Mouse (Mus musculus) embryonic facial prominence, embryonic 13.5 days (tissue): ENCODE data around the gene Cyp3a44. TPM values are rescaled to one million over a fixed set of nuclear protein-coding genes. Genes with fewer than 3 reads are reported as not detected.
"Not testable (repeated sequence)": the region's sequence is repeated elsewhere in the genome, so short reads cannot be mapped to it uniquely, and the experiment has no call there.

Source experiments
- ATAC-seq: fragments of 200-750 bp; cut with Nextera tagmentation; 2 replicates; pipeline ENCODE4 v1.8.0; 2017; ENCODE audit warnings: low read depth; ENCODE audit not compliant: insufficient number of reproducible peaks, insufficient read depth, low FRiP score, low TSS enrichment
- H3K27ac ChIP-seq: fragments of 300-500 bp; sonication (generic); 2 replicates; pipeline ENCODE4 v1.5.1; 2015; ENCODE audit warnings: moderate library complexity, mild to moderate bottlenecking, inconsistent platforms
- H3K27me3 ChIP-seq: fragments of 300-500 bp; sonication (generic); 2 replicates; pipeline ENCODE4 v1.6.1; 2015; ENCODE audit warnings: mild to moderate bottlenecking, inconsistent platforms
- H3K36me3 ChIP-seq: fragments of 300-500 bp; sonication (generic); 2 replicates; pipeline ENCODE4 v1.6.1; 2015; ENCODE audit warnings: mild to moderate bottlenecking, inconsistent platforms
- H3K4me1 ChIP-seq: fragments of 300-500 bp; sonication (generic); 2 replicates; pipeline ENCODE4 v1.6.1; 2015; ENCODE audit warnings: inconsistent platforms
- H3K4me2 ChIP-seq: fragments of 300-500 bp; sonication (generic); 2 replicates; pipeline ENCODE4 v1.6.1; 2015; ENCODE audit warnings: moderate library complexity, mild to moderate bottlenecking, inconsistent platforms
- H3K4me3 ChIP-seq: fragments of 300-500 bp; sonication (generic); 2 replicates; pipeline ENCODE4 v1.5.1; 2015; ENCODE audit warnings: mild to moderate bottlenecking, inconsistent platforms
- H3K9ac ChIP-seq: fragments of 300-500 bp; sonication (generic); 2 replicates; pipeline ENCODE4 v1.6.1; 2015; ENCODE audit warnings: mild to moderate bottlenecking, inconsistent platforms
- H3K9me3 ChIP-seq: fragments of 300-500 bp; sonication (generic); 2 replicates; pipeline ENCODE4 v1.6.1; 2016; ENCODE audit warnings: inconsistent platforms
- WGBS: fragments of 180-500 bp; shearing (Covaris S2); methylation state at CpG from one replicate; pipeline ENCODE4 v1.1.7; 2015; ENCODE audit warnings: mixed read lengths; 5-methylcytosine and 5-hydroxymethylcytosine counted together
- polyA plus RNA-seq: library from polyadenylated mRNA; unstranded; fragments of >200 nt; fragmentation: Nextera tagmentation; extraction: Ambion mirVana; gene quantifications from 2 replicates; pipeline ENCODE4 v1.2.1, GENCODE M21; 2015

The Cyp3a44 gene
- not detected in 2 replicates for polyA plus RNA-seq

GRCm38 (mm10) chr5:145805796-145806195 is at the start of gene Cyp3a44:
Cyp3a44 (minus strand) TSS chr5:145805874.
- not testable (repeated sequence) for H3K27ac ChIP-seq, H3K4me3 ChIP-seq, H3K4me1 ChIP-seq, H3K4me2 ChIP-seq, H3K27me3 ChIP-seq, H3K36me3 ChIP-seq, H3K9me3 ChIP-seq, H3K9ac ChIP-seq, ATAC-seq
- WGBS = 69% methylated on average over 2 of the region's 2 CpGs

GRCm38 (mm10) chr5:145800229-145800628 is 5.4 kb downstream of the Cyp3a44 start:
- not testable (repeated sequence) for H3K9me3 ChIP-seq, H3K27ac ChIP-seq, H3K9ac ChIP-seq, H3K27me3 ChIP-seq, H3K4me2 ChIP-seq, ATAC-seq, H3K36me3 ChIP-seq, H3K4me1 ChIP-seq, H3K4me3 ChIP-seq

GRCm38 (mm10) chr5:145793232-145793631 is 12.4 kb downstream of the Cyp3a44 start:
- not testable (repeated sequence) for H3K4me1 ChIP-seq, H3K36me3 ChIP-seq, H3K27ac ChIP-seq, H3K9ac ChIP-seq, H3K4me2 ChIP-seq, H3K27me3 ChIP-seq, H3K4me3 ChIP-seq, ATAC-seq
- peaks cover 12% of the 10 kb centered on the region for H3K9me3 ChIP-seq

- not testable (repeated sequence) for H3K4me1 ChIP-seq, H3K27ac ChIP-seq, H3K9ac ChIP-seq, H3K9me3 ChIP-seq, ATAC-seq, H3K4me3 ChIP-seq, H3K4me2 ChIP-seq, H3K27me3 ChIP-seq, H3K36me3 ChIP-seq
- 78% methylated on average over 3 of the region's 3 CpGs for WGBS
These were observed 68.2 kb downstream of the Cyp3a44 start for GRCm38 (mm10) chr5:145737512-145737911.

Other genes starting within 250 kb of the Cyp3a44 start
- not detected in 2 replicates for gene Cyp3a41b, start 221.1 kb downstream of the Cyp3a44 start, polyA plus RNA-seq
- gene Cyp3a41a, start 85.7 kb downstream of the Cyp3a44 start, polyA plus RNA-seq = not detected in 2 replicates
- gene Cyp3a11, start 74.1 kb upstream of the Cyp3a44 start, polyA plus RNA-seq = 0.40 TPM in 1 of 2 replicates, not detected in the other
- not detected in 2 replicates for gene Cyp3a25, start 203.7 kb upstream of the Cyp3a44 start, polyA plus RNA-seq